13 mouse cellular contexts compared by ENCODE assay signal in the genomic region with DNA sequence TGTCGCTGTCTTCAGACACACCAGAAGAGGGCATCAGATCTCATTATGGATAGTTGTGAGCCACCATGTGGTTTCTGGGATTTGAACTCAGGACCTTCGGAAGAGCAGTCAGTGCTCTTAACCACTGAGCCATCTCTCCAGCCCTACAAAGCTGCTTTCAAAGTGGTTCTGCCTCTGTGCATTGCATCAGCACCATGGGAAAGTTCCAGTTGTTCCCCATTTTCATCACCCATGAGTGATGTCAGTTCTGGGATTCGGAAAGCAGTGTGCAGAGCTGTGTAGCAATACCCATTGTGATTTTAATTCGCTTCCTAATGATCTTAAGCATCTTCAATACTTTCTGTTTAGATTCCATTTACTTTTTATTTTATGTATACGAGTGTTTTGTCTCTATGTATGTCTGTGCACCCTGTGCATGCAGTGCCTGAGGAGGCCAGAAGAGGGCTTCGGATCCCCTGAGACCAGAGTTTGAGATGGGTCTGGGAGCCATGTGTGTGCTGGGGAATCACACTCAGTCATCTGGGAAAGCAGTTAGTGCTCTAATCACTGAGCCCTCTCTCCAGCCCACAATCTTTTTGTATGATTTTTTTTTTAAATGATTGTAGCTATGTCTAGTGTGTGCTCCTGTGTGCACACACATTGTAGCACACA. TPM values are rescaled to one million over a fixed set of nuclear protein-coding genes. Genes with fewer than 3 reads are reported as not detected.
A peak's percentile ranks its signal among the peaks of the same experiment; 100 is the strongest.
DNase-seq lines count a peak whose midpoint lies in the region; ATAC-seq and TF ChIP-seq lines count a peak whose summit lies in the region.
"Had no signal": no experiment of that assay in that cellular context is flagged by ENCODE, and none has a peak within 500 bp of the region (broad histone marks: within the 10 kb centered on the region; RNA-seq: fewer than 3 reads in every experiment).

No protein-coding gene starts in this region.

- no peak overlapping the region for H3K9ac ChIP-seq in stomach, postnatal 0 days (ENCODE audit: low read length)
- H3K9ac ChIP-seq: embryonic facial prominence, embryonic 12.5 days had no signal

- no peaks in the 10 kb centered on the region for H3K4me1 ChIP-seq in stomach, postnatal 0 days (replicated peaks; ENCODE audit: control insufficient read depth, insufficient read depth)

- DNase-seq in layer of hippocampus, adult 2 months (ENCODE audit: low spot score in 2 of 2): no peak
- DNase-seq in layer of hippocampus, postnatal 36 days: no peak
- DNase-seq in thymus, postnatal 4 days: peak; percentile 47
- no peak for DNase-seq in thymus, postnatal 36 days
- peak; percentile 21 for DNase-seq in c-Kit-positive CD71-positive TER-119-negative erythroid progenitor cells, embryonic 14.5 days (ENCODE audit: low read depth)
- no peak for DNase-seq in stomach, postnatal 0 days (ENCODE audit: low spot score)
- DNase-seq in frontal cortex, postnatal 14 days (ENCODE audit: low spot score in 2 of 2): no peak
- no peak for DNase-seq in adrenal gland, adult 8-10 months
- DNase-seq: gastrocnemius, postnatal 14 days; heart, postnatal 10 days; kidney, postnatal 14 days had no signal

- no peaks in the 10 kb centered on the region for H3K9me3 ChIP-seq in stomach, postnatal 0 days (ENCODE audit: control insufficient read depth, low read length)
- H3K9me3 ChIP-seq: embryonic facial prominence, embryonic 12.5 days had no signal

- H3K4me2 ChIP-seq in stomach, postnatal 0 days (replicated peaks; ENCODE audit: low read depth): no peak overlapping the region
- H3K4me2 ChIP-seq: embryonic facial prominence, embryonic 12.5 days had no signal

- ATAC-seq in stomach, postnatal 0 days (ENCODE audit: low FRiP score, low TSS enrichment): no peak

- no peak for TF ChIP-seq EP300 in stomach, postnatal 0 days (optimal IDR thresholded peaks at IDR 0.05)

- no peaks in the 10 kb centered on the region for H3K36me3 ChIP-seq in stomach, postnatal 0 days (ENCODE audit: control insufficient read depth, insufficient read depth, low read length)
- H3K36me3 ChIP-seq: embryonic facial prominence, embryonic 12.5 days had no signal

- 91% methylated on average over 6 of the region's 6 CpGs for WGBS in stomach, postnatal 0 days

- no peaks in the 10 kb centered on the region for H3K27me3 ChIP-seq in stomach, postnatal 0 days (ENCODE audit: control insufficient read depth, insufficient read depth, low read length)
- H3K27me3 ChIP-seq: embryonic facial prominence, embryonic 12.5 days had no signal

- H3K27ac ChIP-seq in layer of hippocampus, adult 2 months: no peak overlapping the region
- no peak overlapping the region for H3K27ac ChIP-seq in stomach, postnatal 0 days (replicated peaks)
- H3K27ac ChIP-seq: embryonic facial prominence, embryonic 12.5 days had no signal

- peak; percentile 55 for TF ChIP-seq CTCF in layer of hippocampus, adult 2 months (conservative IDR thresholded peaks at IDR 0.05)
- peak; percentile 62 for TF ChIP-seq CTCF in stomach, postnatal 0 days (IDR thresholded peaks at IDR 0.05; ENCODE audit: low read depth)

- H3K4me3 ChIP-seq in layer of hippocampus, adult 2 months: no peak overlapping the region
- no peak overlapping the region for H3K4me3 ChIP-seq in stomach, postnatal 0 days (ENCODE audit: low read depth, low read length)
- H3K4me3 ChIP-seq: embryonic facial prominence, embryonic 12.5 days; megakaryocyte, embryonic 14.5 days had no signal

RNA-seq across cellular contexts. Expression of a gene that starts 6.6 kb away (rescaled TPM):
- 10 to 100 TPM; 53.0 to 60.3 TPM for total RNA-seq in layer of hippocampus, adult 2 months (2021)
- 10 to 100 TPM; 47.9 to 52.2 TPM for total RNA-seq in layer of hippocampus, postnatal 36 days (2021)
- polyA plus RNA-seq in stomach, postnatal 0 days (2015; fragmentation: Nextera tagmentation; extraction: Ambion mirVana): 3.5 and 3.8 TPM in 2 replicates
- total RNA-seq in adrenal gland, adult 8-10 months (2022): 10 to 100 TPM; 24.8 to 30.9 (median 28.3) TPM

Comparison
In these comparisons a context has a peak if more than half of its experiments do, and no peak if none do; other contexts are left out.
1. DNase-seq: peak in thymus, postnatal 4 days (single experiment) and c-Kit-positive CD71-positive TER-119-negative erythroid progenitor cells, embryonic 14.5 days (single experiment); none in layer of hippocampus, adult 2 months (0 of 2), layer of hippocampus, postnatal 36 days (0 of 2), thymus, postnatal 36 days (0 of 2), stomach, postnatal 0 days (single experiment), frontal cortex, postnatal 14 days (0 of 2) and adrenal gland, adult 8-10 months (single experiment).